Mouse (Mus musculus) testis, adult 2 months (tissue): Measurements from ENCODE around the gene Ppm1e.

Experiments
- CTCF ChIP-seq: fragments of 200-500 bp; IDR thresholded peaks from 2 replicates; pipeline ENCODE4 v1.5.1; 2012; ENCODE audit warnings: low read depth, mild to moderate bottlenecking, inconsistent platforms, low read length, moderate library complexity; ENCODE audit not compliant: control insufficient read depth, insufficient read depth, insufficient replicate concordance
- POLR2A ChIP-seq: fragments of 200-500 bp; IDR thresholded peaks from 2 replicates; pipeline ENCODE4 v1.6.1; 2012; ENCODE audit warnings: low read depth, mild to moderate bottlenecking, inconsistent platforms, low read length, moderate library complexity; ENCODE audit not compliant: control insufficient read depth

- TF ChIP-seq POLR2A (no peak), CTCF (no peak)
These were observed 26.9 kb upstream of the Ppm1e start for GRCm38 (mm10) chr11:87385676-87386075.
